Mouse (Mus musculus): ENCODE measurements around the gene Timp1. TPM values are rescaled to one million over a fixed set of nuclear protein-coding genes. Genes with fewer than 3 reads are reported as not detected.

The Timp1 gene
- polyA plus RNA-seq, 1 experiment from 2014 or later: 23.1 TPM

GRCm38 (mm10) chrX:20920844-20921364 lies 50.9 kb downstream of the Timp1 start, which contains the start of gene Syn1:
TSS of gene Syn1 (minus strand) at chrX:20921004.
- WGBS: 25% methylated on average over 41 of the region's 44 CpGs
- H3K36me3 ChIP-seq (ENCODE audit: control insufficient read depth, insufficient read depth, low read length): no peaks in the 10 kb centered on the region
- H3K4me1 ChIP-seq (ENCODE audit: control insufficient read depth, insufficient read depth, low read length): no peaks in the 10 kb centered on the region
- no peaks in the 10 kb centered on the region for H3K9me3 ChIP-seq (ENCODE audit: control insufficient read depth, low read length)
- peak within 1 kb of the TSS; percentile 37 for H3K4me3 ChIP-seq (ENCODE audit: low read length)
- peak; percentile 97 for ATAC-seq (ENCODE audit: low FRiP score, low TSS enrichment)
- H3K4me2 ChIP-seq (replicated peaks; ENCODE audit: low read depth, low read length): peak within 1 kb of the TSS; percentile 64
- H3K9ac ChIP-seq (ENCODE audit: low read depth, low read length): peak within 1 kb of the TSS; percentile 28; the same call in 1 of the 2 replicates
- no peaks in the 10 kb centered on the region for H3K27me3 ChIP-seq (ENCODE audit: control insufficient read depth, insufficient read depth, low read length)
- no peak within 1 kb of the TSS for H3K27ac ChIP-seq (ENCODE audit: low read depth, low read length)

- H3K27me3 ChIP-seq (ENCODE audit: control insufficient read depth, insufficient read depth, low read length): no peaks in the 10 kb centered on the region
- no peaks in the 10 kb centered on the region for H3K9me3 ChIP-seq (ENCODE audit: control insufficient read depth, low read length)
- peak overlapping the region; percentile 64 for H3K4me2 ChIP-seq (replicated peaks; ENCODE audit: low read depth, low read length)
- no peaks in the 10 kb centered on the region for H3K4me1 ChIP-seq (ENCODE audit: control insufficient read depth, insufficient read depth, low read length)
- no peaks in the 10 kb centered on the region for H3K36me3 ChIP-seq (ENCODE audit: control insufficient read depth, insufficient read depth, low read length)
- H3K9ac ChIP-seq (ENCODE audit: low read depth, low read length): no peak overlapping the region
- no peak overlapping the region for H3K27ac ChIP-seq (ENCODE audit: low read depth, low read length)
- ATAC-seq (ENCODE audit: low FRiP score, low TSS enrichment): no peak
- no peak overlapping the region for H3K4me3 ChIP-seq (ENCODE audit: low read length)
- 47% methylated on average over 5 of the region's 5 CpGs for WGBS
These were observed 51.4 kb downstream of the Timp1 start for GRCm38 (mm10) chrX:20921366-20921765.

GRCm38 (mm10) chrX:20923506-20923905 lies 53.5 kb downstream of the Timp1 start:
- Histone ChIP-seq H3K4me3 (ENCODE audit: low read length) (no peak overlapping the region), H3K27ac (ENCODE audit: low read depth, low read length) (no peak overlapping the region), H3K9ac (ENCODE audit: low read depth, low read length) (no peak overlapping the region), H3K27me3 (ENCODE audit: control insufficient read depth, insufficient read depth, low read length) (no peaks in the 10 kb centered on the region), H3K4me2 (replicated peaks; ENCODE audit: low read depth, low read length) (no peak overlapping the region), H3K36me3 (ENCODE audit: control insufficient read depth, insufficient read depth, low read length) (0 out of 2 replicates have a peak, but pooled peaks cover 4% of the 10 kb centered on the region), H3K9me3 (ENCODE audit: control insufficient read depth, low read length) (no peaks in the 10 kb centered on the region), H3K4me1 (ENCODE audit: control insufficient read depth, insufficient read depth, low read length) (no peaks in the 10 kb centered on the region)
- WGBS: 76% methylated on average over 1 of the region's 1 CpGs
- no peak for ATAC-seq (ENCODE audit: low FRiP score, low TSS enrichment)

Small RNA genes lying within 50 kb of the gene (microRNA-seq; reads per million reads assigned to microRNA genes)
- gene Gm24824 (not detected), gene Mir5617 (not detected)

Other genes with a start within 250 kb of the Timp1 start
- gene Uba1, start 211.8 kb upstream of the Timp1 start, polyA plus RNA-seq (2014; fragmentation: Nextera tagmentation; extraction: Ambion mirVana): 118 and 194 TPM in 2 replicates
- gene Cdk16, start 182.2 kb upstream of the Timp1 start, polyA plus RNA-seq (2014; fragmentation: Nextera tagmentation; extraction: Ambion mirVana): 76.7 and 80.6 TPM in 2 replicates
- gene Usp11, start 166.3 kb upstream of the Timp1 start, polyA plus RNA-seq (2014; fragmentation: Nextera tagmentation; extraction: Ambion mirVana): 22.7 and 39.7 TPM in 2 replicates
- 94.0 and 103 TPM in 2 replicates for gene Araf, start 72.4 kb upstream of the Timp1 start, polyA plus RNA-seq (2014; fragmentation: Nextera tagmentation; extraction: Ambion mirVana)
- 0.10 and 0.12 TPM in 2 replicates for gene Syn1, start 50.8 kb downstream of the Timp1 start, polyA plus RNA-seq (2014; fragmentation: Nextera tagmentation; extraction: Ambion mirVana)
- gene Cfp, start 61.4 kb downstream of the Timp1 start, polyA plus RNA-seq (2014; fragmentation: Nextera tagmentation; extraction: Ambion mirVana): 4.6 and 6.3 TPM in 2 replicates
- 9.2 and 11.5 TPM in 2 replicates for gene Elk1, start 80.4 kb downstream of the Timp1 start, polyA plus RNA-seq (2014; fragmentation: Nextera tagmentation; extraction: Ambion mirVana)
- 52.9 and 66.9 TPM in 2 replicates for gene Uxt, start 91.9 kb downstream of the Timp1 start, polyA plus RNA-seq (2014; fragmentation: Nextera tagmentation; extraction: Ambion mirVana)
- gene Zfp182, start 192.2 kb downstream of the Timp1 start, polyA plus RNA-seq (2014; fragmentation: Nextera tagmentation; extraction: Ambion mirVana): 5.2 TPM in 2 replicates
- not detected in 2 replicates for gene Spaca5, start 198.2 kb downstream of the Timp1 start, polyA plus RNA-seq (2014; fragmentation: Nextera tagmentation; extraction: Ambion mirVana)
- 0.79 and 1.5 TPM in 2 replicates for gene Zfp300, start 219.4 kb downstream of the Timp1 start, polyA plus RNA-seq (2014; fragmentation: Nextera tagmentation; extraction: Ambion mirVana)
- gene Ssxa1, start 245.7 kb downstream of the Timp1 start, polyA plus RNA-seq (2014; fragmentation: Nextera tagmentation; extraction: Ambion mirVana): not detected in 2 replicates